Mouse (Mus musculus) midbrain, embryonic 13.5 days (tissue): ENCODE results near the gene Hk1. TPM values are rescaled to one million over a fixed set of nuclear protein-coding genes. Genes with fewer than 3 reads are reported as not detected.

Experiments
- ATAC-seq: fragments of 200-750 bp; cut with Nextera tagmentation; 2 replicates; pipeline ENCODE4 v1.8.0; 2017; ENCODE audit warnings: mild to moderate bottlenecking, moderate TSS enrichment, moderate library complexity
- H3K27ac ChIP-seq: fragments of 300-500 bp; sonication (generic); 2 replicates; pipeline ENCODE4 v1.5.1; 2015; ENCODE audit warnings: inconsistent platforms, mild to moderate bottlenecking, moderate library complexity
- H3K27me3 ChIP-seq: fragments of 300-500 bp; sonication (generic); 2 replicates; pipeline ENCODE4 v1.6.1; 2015; ENCODE audit warnings: mild to moderate bottlenecking, inconsistent platforms
- H3K36me3 ChIP-seq: fragments of 300-500 bp; sonication (generic); 2 replicates; pipeline ENCODE4 v1.6.1; 2015; ENCODE audit warnings: mild to moderate bottlenecking, inconsistent platforms
- H3K4me1 ChIP-seq: fragments of 300-500 bp; sonication (generic); replicated peaks from 2 replicates; pipeline ENCODE4 v1.6.1; 2015; ENCODE audit warnings: inconsistent platforms
- H3K4me2 ChIP-seq: fragments of 300-500 bp; sonication (generic); replicated peaks from 2 replicates; pipeline ENCODE4 v1.6.1; 2015; ENCODE audit warnings: moderate library complexity, mild to moderate bottlenecking, inconsistent platforms
- H3K4me3 ChIP-seq: fragments of 300-500 bp; sonication (generic); replicated peaks from 2 replicates; pipeline ENCODE4 v1.5.1; 2015; ENCODE audit warnings: mild to moderate bottlenecking, inconsistent platforms
- H3K9ac ChIP-seq: fragments of 300-500 bp; sonication (generic); replicated peaks from 2 replicates; pipeline ENCODE4 v1.6.1; 2015; ENCODE audit warnings: mild to moderate bottlenecking, inconsistent platforms
- H3K9me3 ChIP-seq: fragments of 300-500 bp; sonication (generic); 2 replicates; pipeline ENCODE4 v1.6.1; 2016; ENCODE audit warnings: mild to moderate bottlenecking, inconsistent platforms
- WGBS: fragments of 180-500 bp; shearing (Covaris S2); methylation state at CpG from one replicate; pipeline ENCODE4 v1.1.7; 2015; 5-methylcytosine and 5-hydroxymethylcytosine counted together
- polyA plus RNA-seq: library from polyadenylated mRNA; unstranded; fragments of >200 nt; fragmentation: Nextera tagmentation; extraction: Ambion mirVana; gene quantifications from 2 replicates; pipeline ENCODE4 v1.2.1, GENCODE M21; 2015

Gene Hk1
- polyA plus RNA-seq, 1 experiment from 2014 or later: 72.9 TPM

DNA sequence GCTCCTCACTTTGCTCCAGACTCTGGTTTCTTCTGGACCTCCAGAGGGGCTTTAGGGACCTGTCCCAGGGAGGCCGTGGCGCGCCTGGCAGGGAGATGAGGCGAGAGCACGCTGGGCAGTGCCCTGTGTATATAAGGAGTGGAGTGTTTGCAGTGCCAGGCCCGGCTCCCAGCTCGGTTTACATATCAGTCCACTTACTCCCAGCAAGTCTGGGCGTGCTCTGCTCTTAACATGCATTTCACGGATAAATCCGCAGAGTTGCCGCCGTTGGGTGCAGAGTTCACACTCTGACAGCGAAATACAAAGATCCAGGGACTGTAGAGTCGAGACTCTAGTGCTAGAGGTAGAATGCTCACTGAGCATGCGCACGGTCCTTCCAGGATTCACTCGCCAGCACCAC, 156.9 kb downstream of the Hk1 start:
- no peak overlapping the region for H3K27ac ChIP-seq
- H3K4me3 ChIP-seq: no peak overlapping the region
- H3K4me1 ChIP-seq: no peaks in the 10 kb centered on the region
- H3K27me3 ChIP-seq: no peaks in the 10 kb centered on the region
- WGBS: 83% methylated on average over 17 of the region's 17 CpGs
- H3K9me3 ChIP-seq: no peaks in the 10 kb centered on the region
- no peak for ATAC-seq
- H3K9ac ChIP-seq: no peak overlapping the region
- H3K36me3 ChIP-seq: no peaks in the 10 kb centered on the region
- no peak overlapping the region for H3K4me2 ChIP-seq

DNA sequence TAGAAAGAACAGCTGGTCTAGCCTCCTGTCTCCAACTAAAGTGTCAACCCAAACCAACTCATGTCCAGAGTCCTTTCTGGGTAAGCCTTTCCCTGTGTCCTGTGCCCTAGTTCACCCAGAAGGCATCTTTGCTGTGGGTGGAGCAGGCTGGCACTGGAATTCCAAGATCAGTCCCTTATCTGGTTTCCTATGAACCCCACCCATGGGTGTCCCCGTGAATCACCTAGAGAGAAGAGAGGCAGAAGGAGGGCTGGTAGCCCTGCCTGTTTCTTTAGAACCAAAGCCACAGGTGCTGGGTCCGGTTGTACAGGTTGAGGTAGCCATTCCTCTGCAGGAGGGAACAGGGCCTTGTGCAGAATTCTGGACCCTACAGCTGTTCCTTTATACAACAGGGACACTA, 158.1 kb downstream of the Hk1 start:
- no peaks in the 10 kb centered on the region for H3K9me3 ChIP-seq
- no peaks in the 10 kb centered on the region for H3K27me3 ChIP-seq
- H3K4me2 ChIP-seq: no peak overlapping the region
- no peak overlapping the region for H3K4me3 ChIP-seq
- WGBS: 95% methylated on average over 2 of the region's 2 CpGs
- no peaks in the 10 kb centered on the region for H3K36me3 ChIP-seq
- no peaks in the 10 kb centered on the region; the same call in 1 of the 2 replicates for H3K4me1 ChIP-seq
- no peak overlapping the region for H3K9ac ChIP-seq
- no peak for ATAC-seq
- H3K27ac ChIP-seq: no peak overlapping the region

DNA sequence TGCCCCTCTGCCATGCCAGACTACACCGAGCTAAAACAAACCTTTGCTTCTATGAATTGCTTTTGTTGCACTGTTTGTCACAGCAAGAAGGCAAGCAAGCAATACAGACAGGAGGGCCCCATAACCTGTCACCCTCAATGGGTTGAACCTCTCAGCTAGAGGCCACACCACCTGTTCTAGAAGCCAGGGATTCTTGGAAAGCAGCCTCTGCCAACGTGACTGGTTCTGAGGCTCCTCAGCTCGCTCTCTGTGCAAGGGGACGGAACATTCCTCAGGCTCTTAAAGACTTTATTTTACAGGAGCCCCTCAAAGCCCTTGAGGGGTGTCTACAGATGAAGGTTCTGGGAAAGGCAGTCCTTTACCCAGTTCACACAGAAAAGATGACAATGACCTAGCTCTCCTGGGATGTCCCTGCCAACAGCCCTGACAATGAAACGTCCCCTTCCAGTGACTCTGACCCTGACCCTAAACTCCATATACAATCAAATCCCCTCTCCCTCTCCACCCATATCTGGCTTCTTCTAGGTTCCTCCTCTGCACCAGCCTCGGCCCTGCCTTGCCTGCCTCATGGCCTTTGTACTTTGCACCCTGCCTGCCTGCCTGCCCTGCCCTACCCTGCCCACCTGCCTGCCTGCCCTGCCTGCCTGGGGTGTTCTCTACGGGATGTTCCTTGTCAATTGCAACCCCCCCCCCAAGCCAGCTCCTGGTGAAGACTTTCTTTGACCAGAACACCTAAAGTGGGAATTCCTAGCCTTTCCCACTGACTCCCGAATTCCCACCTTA, 158.8 kb downstream of the Hk1 start:
- 84% methylated on average over 8 of the region's 8 CpGs for WGBS
- Histone ChIP-seq H3K4me1 (no peaks in the 10 kb centered on the region; the same call in 1 of the 2 replicates), H3K9ac (no peak overlapping the region), H3K36me3 (no peaks in the 10 kb centered on the region), H3K27me3 (no peaks in the 10 kb centered on the region), H3K27ac (no peak overlapping the region), H3K9me3 (no peaks in the 10 kb centered on the region), H3K4me3 (no peak overlapping the region), H3K4me2 (no peak overlapping the region)
- no peak for ATAC-seq

Other genes starting within 250 kb of the Hk1 start
- gene Neurog3, start 246.8 kb downstream of the Hk1 start, polyA plus RNA-seq: 0.48 and 0.65 TPM in 2 replicates
- 110 and 118 TPM in 2 replicates for gene Fam241b, start 236.0 kb downstream of the Hk1 start, polyA plus RNA-seq
- 15.0 and 18.7 TPM in 2 replicates for gene Tspan15, start 148.7 kb downstream of the Hk1 start, polyA plus RNA-seq
- not detected in 2 replicates for gene Tacr2, start 127.5 kb downstream of the Hk1 start, polyA plus RNA-seq
- 0.13 and 0.14 TPM in 2 replicates for gene Hkdc1, start 42.6 kb upstream of the Hk1 start, polyA plus RNA-seq
- 1.2 and 1.4 TPM in 2 replicates for gene 4930507D05Rik, start 69.6 kb upstream of the Hk1 start, polyA plus RNA-seq
- gene Supv3l1, start 69.8 kb upstream of the Hk1 start, polyA plus RNA-seq: 23.3 and 23.6 TPM in 2 replicates
- gene Vps26a, start 106.9 kb upstream of the Hk1 start, polyA plus RNA-seq: 68.5 and 69.2 TPM in 2 replicates
- gene Srgn, start 147.5 kb upstream of the Hk1 start, polyA plus RNA-seq: 7.3 and 8.7 TPM in 2 replicates
- gene Kif1bp, start 198.5 kb upstream of the Hk1 start, polyA plus RNA-seq: 62.1 and 69.1 TPM in 2 replicates
- gene Ddx21, start 222.4 kb upstream of the Hk1 start, polyA plus RNA-seq: 18.2 and 20.0 TPM in 2 replicates